Mouse (Mus musculus) stomach, embryonic 14.5 days (tissue): ENCODE results near the gene Sufu. TPM values are rescaled to one million over a fixed set of nuclear protein-coding genes. Genes with fewer than 3 reads are reported as not detected.

ENCODE experiments used
- ATAC-seq: fragments of 200-750 bp; cut with Nextera tagmentation; 2 replicates; pipeline ENCODE4 v1.8.0; 2017; ENCODE audit warnings: low read depth, moderate TSS enrichment; ENCODE audit not compliant: insufficient number of reproducible peaks, insufficient read depth, low FRiP score
- H3K27ac ChIP-seq: fragments of 300-500 bp; sonication (generic); 2 replicates; pipeline ENCODE4 v1.5.1; 2014; ENCODE audit warnings: mild to moderate bottlenecking, low read length, moderate library complexity, mixed read lengths
- H3K27me3 ChIP-seq: fragments of 300-500 bp; sonication (generic); 2 replicates; pipeline ENCODE4 v1.6.1; 2014; ENCODE audit warnings: low read length, control low read depth, mixed read lengths; ENCODE audit not compliant: control insufficient read depth, insufficient read depth
- H3K36me3 ChIP-seq: fragments of 300-500 bp; sonication (generic); 2 replicates; pipeline ENCODE4 v1.6.1; 2014; ENCODE audit warnings: mild to moderate bottlenecking, control low read depth, low read length, moderate library complexity, mixed read lengths; ENCODE audit not compliant: control insufficient read depth, insufficient read depth
- H3K4me1 ChIP-seq: fragments of 300-500 bp; sonication (generic); 2 replicates; pipeline ENCODE4 v1.6.1; 2014; ENCODE audit warnings: low read length, control low read depth, mixed read lengths; ENCODE audit not compliant: control insufficient read depth, insufficient read depth
- H3K4me2 ChIP-seq: fragments of 300-500 bp; sonication (generic); replicated peaks from 2 replicates; pipeline ENCODE4 v1.6.1; 2014; ENCODE audit warnings: low read depth, low read length, control low read depth
- H3K4me3 ChIP-seq: fragments of 300-500 bp; sonication (generic); 2 replicates; pipeline ENCODE4 v1.5.1; 2014; ENCODE audit warnings: low read depth, low read length, control low read depth
- H3K9ac ChIP-seq: fragments of 300-500 bp; sonication (generic); replicated peaks from 2 replicates; pipeline ENCODE4 v1.6.1; 2014; ENCODE audit warnings: low read depth, mild to moderate bottlenecking, control low read depth, low read length, moderate library complexity, mixed read lengths
- H3K9me3 ChIP-seq: fragments of 300-500 bp; sonication (generic); 2 replicates; pipeline ENCODE4 v1.6.1; 2016; ENCODE audit warnings: low read depth, low read length, control low read depth; ENCODE audit not compliant: control insufficient read depth
- WGBS: fragments of 180-500 bp; shearing (Covaris S2); extraction: QIAGEN DNeasy Blood & Tissue Kit; methylation state at CpG from one replicate; pipeline ENCODE4 v1.1.7; 2014; 5-methylcytosine and 5-hydroxymethylcytosine counted together
- polyA plus RNA-seq: library from polyadenylated mRNA; unstranded; fragments of >200 nt; fragmentation: Nextera tagmentation; extraction: Ambion mirVana; gene quantifications from 2 replicates; pipeline ENCODE4 v1.2.1, GENCODE M21; 2014

Sufu gene
- polyA plus RNA-seq, 1 experiment from 2014 or later: 35.4 TPM

DNA sequence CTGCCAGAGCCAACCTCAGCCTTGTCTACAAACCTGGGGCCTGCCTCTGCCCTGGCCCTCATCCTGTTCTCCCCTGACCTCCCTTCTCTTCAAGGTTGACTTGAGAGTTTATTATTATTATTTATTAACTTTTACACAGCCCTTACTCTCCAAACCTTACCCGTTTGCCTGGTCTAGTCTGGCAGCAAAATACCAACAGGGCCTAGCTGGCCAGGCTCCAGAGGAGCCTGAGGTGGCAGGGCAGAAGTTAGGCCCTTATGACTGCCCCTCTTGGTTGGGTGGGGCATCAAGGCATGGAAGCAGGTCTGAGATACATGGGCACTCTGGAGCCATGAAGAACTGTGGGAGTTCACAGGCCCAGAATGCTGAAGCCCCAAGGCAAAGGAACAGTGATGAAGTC is 111.1 kb downstream of the Sufu start:
- peaks cover 62% of the 10 kb centered on the region for H3K4me1 ChIP-seq
- no peak for ATAC-seq
- no peaks in the 10 kb centered on the region for H3K27me3 ChIP-seq
- H3K9me3 ChIP-seq: no peaks in the 10 kb centered on the region
- no peak overlapping the region for H3K4me3 ChIP-seq
- H3K4me2 ChIP-seq: no peak overlapping the region
- peaks cover 53% of the 10 kb centered on the region for H3K36me3 ChIP-seq
- H3K9ac ChIP-seq: no peak overlapping the region
- 66% methylated on average over 1 of the region's 1 CpGs for WGBS
- H3K27ac ChIP-seq: peak overlapping the region; percentile 39; the same call in 1 of the 2 replicates

DNA sequence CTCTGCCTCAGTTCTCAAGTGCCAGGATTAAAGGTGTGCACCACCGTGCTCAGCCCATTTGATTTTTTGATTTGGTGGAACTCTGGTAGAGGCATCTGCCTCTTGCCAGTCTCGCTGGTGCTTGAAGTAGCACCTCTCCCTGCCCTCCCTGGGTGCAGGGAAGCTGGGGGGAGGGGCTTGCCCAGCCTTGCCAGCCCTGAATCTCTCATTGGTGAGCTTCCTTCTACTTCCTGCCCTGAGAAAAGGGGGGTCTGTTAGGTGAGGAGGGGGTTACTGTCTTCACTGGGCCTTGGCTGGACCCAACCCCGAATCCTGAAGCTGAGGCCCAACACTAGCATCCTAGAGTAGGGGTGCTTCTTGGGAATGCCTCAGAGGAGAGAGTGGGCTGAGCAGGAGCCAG is 112.0 kb downstream of the Sufu start:
- Histone ChIP-seq H3K4me2 (no peak overlapping the region), H3K27ac (peak overlapping the region; percentile 44; the same call in 1 of the 2 replicates), H3K9me3 (no peaks in the 10 kb centered on the region), H3K9ac (peak overlapping the region; percentile 14; the same call in 1 of the 2 replicates), H3K27me3 (no peaks in the 10 kb centered on the region), H3K4me1 (peaks cover 62% of the 10 kb centered on the region), H3K4me3 (no peak overlapping the region), H3K36me3 (peaks cover 61% of the 10 kb centered on the region)
- 52% methylated on average over 3 of the region's 3 CpGs for WGBS
- ATAC-seq: no peak

DNA sequence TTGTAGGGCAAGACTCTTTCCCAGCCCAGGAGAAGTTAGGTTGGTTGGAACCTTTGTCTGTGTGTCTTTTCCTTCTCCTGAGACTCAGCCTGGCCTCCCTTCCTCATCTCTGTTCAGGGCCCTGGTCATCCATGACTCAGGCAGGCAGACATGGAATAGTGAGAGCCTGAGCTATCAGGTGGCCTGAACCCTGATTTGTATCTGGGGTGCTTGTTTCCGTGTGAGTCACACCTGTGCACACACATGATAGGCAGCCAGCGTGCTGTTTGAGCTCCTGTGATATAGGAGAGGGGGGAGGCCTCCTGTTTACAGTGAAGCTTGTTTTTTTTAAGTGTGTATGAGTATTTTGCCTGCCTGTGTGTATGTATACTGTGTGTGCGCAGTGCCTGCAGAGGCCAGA is 112.5 kb downstream of the Sufu start:
- H3K9ac ChIP-seq: 0 out of 2 replicates have a peak overlapping the region, but pooled peaks have one; percentile 14
- H3K4me2 ChIP-seq: no peak overlapping the region
- no peaks in the 10 kb centered on the region for H3K9me3 ChIP-seq
- 62% methylated on average over 3 of the region's 3 CpGs for WGBS
- H3K36me3 ChIP-seq: peaks cover 66% of the 10 kb centered on the region
- peak overlapping the region; percentile 44; the same call in 1 of the 2 replicates for H3K27ac ChIP-seq
- no peaks in the 10 kb centered on the region for H3K27me3 ChIP-seq
- no peak for ATAC-seq
- peaks cover 62% of the 10 kb centered on the region for H3K4me1 ChIP-seq
- no peak overlapping the region for H3K4me3 ChIP-seq

DNA sequence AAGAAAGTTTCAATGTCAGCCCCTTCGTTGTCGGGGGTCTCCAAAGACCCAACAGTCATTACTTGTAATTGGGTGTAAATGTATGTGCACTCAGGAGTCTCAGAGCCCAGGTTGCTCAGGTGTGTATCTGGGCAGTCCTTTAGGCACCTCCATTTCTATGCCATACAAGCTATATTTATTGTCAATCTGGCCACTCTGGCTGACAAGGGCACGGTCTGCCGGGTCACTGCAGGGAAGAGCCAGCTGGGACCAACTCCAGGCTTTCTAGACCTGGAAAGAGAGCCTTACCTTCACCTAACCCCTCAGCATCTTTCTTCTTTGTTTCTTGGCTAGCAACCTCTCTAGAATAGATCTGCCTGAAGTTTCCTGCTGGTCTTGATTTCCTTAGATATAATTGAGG is 113.0 kb downstream of the Sufu start:
- H3K4me2 ChIP-seq: no peak overlapping the region
- no peak overlapping the region; the same call in 1 of the 2 replicates for H3K27ac ChIP-seq
- no peaks in the 10 kb centered on the region for H3K9me3 ChIP-seq
- peaks cover 71% of the 10 kb centered on the region for H3K36me3 ChIP-seq
- no peak for ATAC-seq
- peaks cover 57% of the 10 kb centered on the region for H3K4me1 ChIP-seq
- H3K4me3 ChIP-seq: no peak overlapping the region
- WGBS: 88% methylated on average over 4 of the region's 4 CpGs
- H3K27me3 ChIP-seq: no peaks in the 10 kb centered on the region
- H3K9ac ChIP-seq: no peak overlapping the region

DNA sequence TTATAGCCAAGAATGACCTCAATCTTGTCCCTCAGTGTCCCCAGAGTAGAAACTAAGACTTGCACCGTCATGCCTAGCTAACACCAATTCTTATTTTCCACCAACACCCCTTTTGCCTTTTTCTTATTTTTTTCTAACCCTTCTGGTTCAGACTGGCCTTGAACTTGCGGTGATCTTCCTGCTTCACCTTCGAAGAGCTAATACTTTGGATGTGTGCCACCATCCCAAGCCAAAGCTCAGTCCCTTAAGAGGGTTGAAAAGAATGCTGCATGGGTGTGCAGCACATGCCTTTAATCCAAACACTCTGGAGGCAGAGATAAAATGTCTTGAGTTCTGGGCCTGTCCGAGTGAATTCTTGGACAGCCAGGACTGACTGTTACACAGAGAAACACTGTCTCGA is 113.7 kb downstream of the Sufu start:
- ATAC-seq: no peak

DNA sequence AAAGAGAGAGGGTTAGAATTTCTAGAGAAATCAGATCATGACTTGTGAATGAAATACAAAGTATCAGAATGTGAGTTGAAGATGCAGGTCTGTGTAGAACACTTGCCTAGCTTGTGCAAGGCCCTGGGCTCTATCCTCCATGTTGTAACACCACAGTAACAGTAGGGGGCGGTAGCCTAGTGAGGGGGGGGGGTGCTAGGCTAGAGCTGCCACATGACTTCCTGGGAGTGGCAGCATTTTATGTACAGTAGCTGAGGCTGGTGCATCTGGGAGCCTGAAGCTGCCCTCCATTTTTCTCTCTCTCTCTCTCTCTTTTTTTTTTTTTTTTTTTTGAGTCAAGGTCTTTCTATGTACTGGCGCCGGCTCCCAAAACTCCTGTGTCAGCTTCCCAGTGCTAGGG is 114.1 kb downstream of the Sufu start:
- Histone ChIP-seq H3K27ac (peak overlapping the region; percentile 27; the same call in 1 of the 2 replicates), H3K9me3 (no peaks in the 10 kb centered on the region), H3K36me3 (peaks cover 78% of the 10 kb centered on the region), H3K4me2 (no peak overlapping the region), H3K27me3 (no peaks in the 10 kb centered on the region), H3K9ac (no peak overlapping the region), H3K4me3 (no peak overlapping the region), H3K4me1 (peaks cover 46% of the 10 kb centered on the region)
- no peak for ATAC-seq
- 55% methylated on average over 3 of the region's 3 CpGs for WGBS

More for the DNA sequence above, 113.7 kb downstream of the Sufu start:
- no peaks in the 10 kb centered on the region for H3K9me3 ChIP-seq
- WGBS: 57% methylated on average over 5 of the region's 5 CpGs
- no peak overlapping the region for H3K4me3 ChIP-seq
- peaks cover 51% of the 10 kb centered on the region for H3K4me1 ChIP-seq
- peaks cover 78% of the 10 kb centered on the region for H3K36me3 ChIP-seq
- H3K27me3 ChIP-seq: no peaks in the 10 kb centered on the region
- H3K4me2 ChIP-seq: no peak overlapping the region
- H3K27ac ChIP-seq: peak overlapping the region; percentile 27; the same call in 1 of the 2 replicates
- H3K9ac ChIP-seq: no peak overlapping the region

DNA sequence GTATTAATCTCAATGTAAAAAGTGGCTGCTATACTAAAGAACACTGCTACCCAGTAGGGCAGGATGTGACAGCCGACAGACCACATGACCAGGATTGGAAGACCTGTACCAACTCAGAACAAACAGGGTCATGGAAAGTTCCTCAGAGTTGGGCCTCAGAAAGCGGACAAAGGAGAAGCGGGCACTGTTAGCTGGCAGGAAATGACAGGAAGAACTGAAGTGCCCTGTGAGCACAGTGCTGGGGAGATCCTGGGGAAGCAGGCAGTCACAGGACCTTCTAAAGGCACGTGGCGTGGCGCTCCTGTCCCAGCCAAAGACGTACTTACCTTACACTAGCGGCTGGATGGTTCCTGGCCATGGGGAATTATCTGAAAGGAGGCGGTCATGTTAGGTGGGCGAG is 114.6 kb downstream of the Sufu start:
- no peak for ATAC-seq
- 71% methylated on average over 10 of the region's 10 CpGs for WGBS
- Histone ChIP-seq H3K4me3 (no peak overlapping the region), H3K27me3 (no peaks in the 10 kb centered on the region), H3K9me3 (no peaks in the 10 kb centered on the region), H3K4me1 (peaks cover 42% of the 10 kb centered on the region), H3K27ac (peak overlapping the region; percentile 30; the same call in 1 of the 2 replicates), H3K4me2 (no peak overlapping the region), H3K36me3 (peaks cover 77% of the 10 kb centered on the region), H3K9ac (no peak overlapping the region)

DNA sequence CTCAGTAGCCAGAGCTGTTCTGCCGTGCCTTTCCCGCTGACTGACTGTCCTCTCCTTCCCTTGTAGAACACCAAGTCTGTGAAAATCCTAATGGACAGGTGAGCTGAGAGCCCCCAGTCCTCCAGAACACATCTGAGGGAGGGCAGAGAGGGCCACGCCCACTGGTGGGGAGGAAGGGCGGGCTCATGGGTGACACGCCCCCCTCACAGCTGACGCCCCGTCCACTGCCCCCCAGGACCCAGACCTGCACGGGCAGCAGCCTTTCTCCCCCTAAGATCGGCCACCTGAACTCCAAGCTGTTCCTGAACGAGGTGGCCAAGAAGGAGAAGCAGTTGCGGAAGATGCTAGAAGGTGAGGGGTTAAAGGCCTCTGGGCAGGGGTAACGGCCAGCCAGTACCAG is 117.7 kb downstream of the Sufu start:
- Histone ChIP-seq H3K4me3 (no peak overlapping the region), H3K4me2 (no peak overlapping the region), H3K27ac (no peak overlapping the region), H3K27me3 (no peaks in the 10 kb centered on the region), H3K4me1 (peaks cover 33% of the 10 kb centered on the region), H3K9ac (no peak overlapping the region), H3K36me3 (peaks cover 50% of the 10 kb centered on the region), H3K9me3 (no peaks in the 10 kb centered on the region)
- ATAC-seq: no peak
- WGBS: 81% methylated on average over 12 of the region's 12 CpGs

DNA sequence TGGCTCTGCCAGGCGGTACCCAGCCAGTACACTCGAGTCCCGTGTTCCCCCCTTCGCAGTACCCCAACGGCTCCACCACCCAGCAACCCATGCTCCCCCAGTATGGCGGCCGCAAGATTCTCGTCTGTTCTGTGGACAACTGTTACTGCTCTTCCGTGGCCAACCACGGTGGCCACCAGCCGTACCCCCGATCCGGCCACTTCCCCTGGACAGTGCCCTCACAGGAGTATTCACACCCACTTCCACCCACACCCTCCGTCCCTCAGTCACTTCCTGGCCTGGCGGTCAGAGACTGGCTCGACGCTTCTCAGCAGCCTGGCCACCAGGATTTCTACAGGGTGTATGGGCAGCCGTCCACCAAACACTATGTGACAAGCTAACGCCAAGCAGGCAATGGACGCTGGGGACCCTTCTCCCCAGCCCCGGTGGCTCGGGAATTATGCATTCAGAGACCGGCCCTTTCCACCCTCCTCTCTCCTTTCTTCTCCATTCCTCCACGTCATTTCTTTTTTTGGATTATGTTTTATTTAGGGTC is 118.7 kb downstream of the Sufu start:
- no peak overlapping the region for H3K9ac ChIP-seq
- H3K4me2 ChIP-seq: no peak overlapping the region
- no peak overlapping the region for H3K4me3 ChIP-seq
- no peak overlapping the region for H3K27ac ChIP-seq
- peaks cover 45% of the 10 kb centered on the region for H3K36me3 ChIP-seq
- H3K9me3 ChIP-seq: no peaks in the 10 kb centered on the region
- peaks cover 23% of the 10 kb centered on the region for H3K4me1 ChIP-seq
- 91% methylated on average over 24 of the region's 24 CpGs for WGBS
- no peaks in the 10 kb centered on the region for H3K27me3 ChIP-seq
- ATAC-seq: no peak
